Mouse (Mus musculus): ENCODE measurements around the gene Cdkn2a. TPM values are rescaled to one million over a fixed set of nuclear protein-coding genes. Genes with fewer than 3 reads are reported as not detected.

Gene Cdkn2a
- polyA plus RNA-seq, 1 experiment from 2014 or later: not detected

DNA sequence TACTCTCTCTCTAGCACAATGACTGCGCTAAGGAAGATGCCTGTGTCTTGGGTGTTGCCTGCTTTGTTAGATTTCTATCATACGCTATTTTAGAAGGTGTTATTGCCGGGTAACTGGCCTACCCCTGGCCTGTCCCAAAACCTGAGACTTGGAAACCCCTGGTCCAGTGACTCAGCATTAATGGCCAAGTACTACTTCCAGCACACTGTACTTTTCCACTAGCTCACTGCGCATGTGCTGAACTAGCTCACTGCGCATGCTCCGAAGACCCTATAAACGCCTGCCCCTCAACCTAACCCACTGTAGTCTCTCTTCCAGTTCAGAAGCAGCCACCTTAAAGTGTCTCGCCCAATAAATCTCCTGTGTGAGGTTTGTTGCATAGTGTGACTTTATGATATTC lies 60.0 kb downstream of the Cdkn2a start:
- H3K9ac ChIP-seq (replicated peaks): no peak overlapping the region
- no peaks in the 10 kb centered on the region for H3K27me3 ChIP-seq (ENCODE audit: insufficient read depth, low read length)
- ATAC-seq (no peak), DNase-seq (no peak)
- H3K27ac ChIP-seq (ENCODE audit: low read depth): no peak overlapping the region
- TF ChIP-seq EP300 (IDR thresholded peaks at IDR 0.05; ENCODE audit: low read depth): no peak
- no peak for TF ChIP-seq CTCF (IDR thresholded peaks at IDR 0.05; ENCODE audit: low read depth)
- 88% methylated on average over 8 of the region's 8 CpGs for WGBS (ENCODE audit: insufficient replicate concordance)
- no peaks in the 10 kb centered on the region for H3K4me1 ChIP-seq (ENCODE audit: insufficient read depth)
- H3K36me3 ChIP-seq (replicated peaks; ENCODE audit: insufficient read depth, low read length): no peaks in the 10 kb centered on the region
- H3K9me3 ChIP-seq (ENCODE audit: low read length): no peaks in the 10 kb centered on the region
- no peak overlapping the region for H3K4me2 ChIP-seq (ENCODE audit: low read depth, low read length)
- H3K4me3 ChIP-seq (ENCODE audit: low read depth, low read length): no peak overlapping the region

Other genes starting within 250 kb of the Cdkn2a start
- gene Mtap, start 157.5 kb downstream of the Cdkn2a start, polyA plus RNA-seq (2015; fragmentation: Nextera tagmentation; extraction: Ambion mirVana): 10.6 and 11.6 TPM in 2 replicates
- gene Cdkn2b, start 16.4 kb upstream of the Cdkn2a start, polyA plus RNA-seq (2015; fragmentation: Nextera tagmentation; extraction: Ambion mirVana): not detected in 2 replicates